Mouse (Mus musculus): ENCODE measurements around the gene Itga1. TPM values are rescaled to one million over a fixed set of nuclear protein-coding genes. Genes with fewer than 3 reads are reported as not detected.

Gene Itga1
- polyA plus RNA-seq, 1 experiment = 4.5 TPM

DNA sequence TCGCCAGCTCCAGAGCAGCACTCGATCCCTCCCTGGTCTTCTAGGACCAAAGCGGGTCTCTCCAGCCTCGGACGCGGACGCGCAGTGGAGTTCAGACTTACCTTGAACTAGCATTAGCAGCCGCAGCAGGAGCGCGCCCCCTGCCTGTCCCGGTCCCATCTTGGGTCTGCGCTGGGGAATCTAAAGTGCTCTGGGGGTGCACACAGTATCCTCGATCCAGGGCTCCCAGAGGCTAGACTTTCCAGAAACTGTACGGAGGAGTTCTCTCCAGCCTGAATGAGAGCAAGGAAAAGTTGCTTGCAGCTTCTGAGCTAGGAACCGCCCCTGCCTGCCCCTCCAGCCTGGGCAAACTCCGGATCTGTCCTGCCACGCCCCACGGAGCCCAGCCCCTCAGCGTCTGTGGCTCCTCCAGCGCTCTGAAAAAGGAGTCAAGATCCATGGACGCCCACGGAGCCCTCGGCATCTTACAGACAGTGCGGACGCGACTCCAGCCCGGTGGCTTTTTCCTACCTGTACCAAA, 169.9 kb downstream of the Itga1 start, which contains the start of gene Itga2:
Itga2 (minus strand) TSS at position 326 of the 520 bp plus-strand sequence.
- Histone ChIP-seq H3K4me3 (ENCODE audit: extremely low read depth, insufficient read depth, insufficient read length) (peak within 1 kb of the TSS; percentile 52), H3K27me3 (ENCODE audit: control insufficient read depth, insufficient read depth, low read length) (no peaks in the 10 kb centered on the region), H3K27ac (ENCODE audit: insufficient read depth, low read length) (no peak within 1 kb of the TSS), H3K4me1 (ENCODE audit: control insufficient read depth, insufficient read depth, insufficient read length) (no peaks in the 10 kb centered on the region), H3K36me3 (ENCODE audit: control insufficient read depth, insufficient read depth, low read length) (no peaks in the 10 kb centered on the region)
- peak; percentile 33 to 64 for DNase-seq (ENCODE audit: low read depth in 1 of 2, low spot score in 2 of 2)
- TF ChIP-seq CTCF (IDR thresholded peaks at IDR 0.05; ENCODE audit: extremely low read depth, insufficient read depth, insufficient read length, insufficient replicate concordance) (peak; percentile 55; the same call in 1 of the 2 replicates), POLR2A (IDR thresholded peaks at IDR 0.05; ENCODE audit: low read depth, low read length) (no peak)
- 2% methylated on average over 28 of the region's 28 CpGs for WGBS

DNA sequence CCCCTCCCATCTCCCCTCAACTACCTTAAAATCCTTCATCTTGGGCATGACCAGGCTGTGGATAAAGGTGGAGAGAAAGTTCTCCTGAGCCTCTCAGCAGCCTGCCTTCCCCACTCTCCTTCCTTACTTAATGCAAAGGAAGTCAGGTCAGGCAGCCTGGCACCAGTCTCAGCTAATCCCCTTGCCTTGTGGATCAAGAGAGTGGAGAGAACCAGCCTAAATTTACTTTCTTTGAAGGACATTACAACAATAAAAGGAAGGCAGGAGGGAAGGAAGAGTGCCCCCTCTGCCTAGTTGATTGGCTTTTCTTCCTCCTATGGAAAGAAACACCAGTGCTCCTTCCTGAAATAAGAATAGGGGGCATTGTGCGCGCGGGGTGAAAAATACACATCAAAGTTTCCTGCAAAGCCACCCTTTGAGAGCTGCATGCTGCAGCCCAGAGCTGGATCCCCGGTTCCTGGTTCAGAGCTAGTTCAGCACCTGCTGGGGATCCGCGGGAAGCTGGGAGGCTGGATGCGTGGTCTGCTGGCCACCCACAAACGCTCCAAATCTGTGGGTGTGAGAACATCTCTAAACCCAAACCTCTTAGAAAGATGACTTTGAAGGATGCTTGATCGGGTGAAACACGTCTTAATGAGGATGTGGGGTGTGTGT, 170.6 kb downstream of the Itga1 start:
- DNase-seq (ENCODE audit: low read depth in 1 of 2, low spot score in 2 of 2) = no peak
- TF ChIP-seq POLR2A (IDR thresholded peaks at IDR 0.05; ENCODE audit: low read depth, low read length) (no peak), CTCF (IDR thresholded peaks at IDR 0.05; ENCODE audit: extremely low read depth, insufficient read depth, insufficient read length, insufficient replicate concordance) (no peak)
- Histone ChIP-seq H3K4me3 (ENCODE audit: extremely low read depth, insufficient read depth, insufficient read length) (peak overlapping the region; percentile 52), H3K27me3 (ENCODE audit: control insufficient read depth, insufficient read depth, low read length) (no peaks in the 10 kb centered on the region), H3K36me3 (ENCODE audit: control insufficient read depth, insufficient read depth, low read length) (no peaks in the 10 kb centered on the region), H3K4me1 (ENCODE audit: control insufficient read depth, insufficient read depth, insufficient read length) (no peaks in the 10 kb centered on the region), H3K27ac (ENCODE audit: insufficient read depth, low read length) (no peak overlapping the region)
- WGBS = 3% methylated on average over 10 of the region's 10 CpGs

DNA sequence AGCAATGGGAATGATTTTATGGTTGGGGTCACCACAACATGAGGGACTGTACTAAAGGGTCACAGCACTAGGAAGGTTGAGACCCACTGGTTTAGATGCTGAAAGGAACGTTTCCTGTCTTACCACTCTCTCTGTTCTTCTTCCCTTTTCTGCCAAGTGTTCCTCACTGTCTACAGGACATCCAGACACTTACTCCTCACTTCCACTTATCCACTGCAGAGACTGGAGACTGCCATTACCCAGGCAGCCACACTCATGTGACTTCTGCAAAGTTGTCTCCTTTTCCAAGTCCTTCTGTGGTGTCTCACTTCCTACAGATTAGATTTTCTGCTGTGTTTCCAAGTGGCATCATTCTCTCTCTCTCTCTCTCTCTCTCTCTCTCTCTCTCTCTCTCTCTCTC, 177.0 kb downstream of the Itga1 start:
- 31% methylated on average over 1 of the region's 1 CpGs for WGBS
- Histone ChIP-seq H3K4me1 (ENCODE audit: control insufficient read depth, insufficient read depth, insufficient read length) (no peaks in the 10 kb centered on the region), H3K36me3 (ENCODE audit: control insufficient read depth, insufficient read depth, low read length) (no peaks in the 10 kb centered on the region), H3K27me3 (ENCODE audit: control insufficient read depth, insufficient read depth, low read length) (no peaks in the 10 kb centered on the region), H3K27ac (ENCODE audit: insufficient read depth, low read length) (no peak overlapping the region), H3K4me3 (ENCODE audit: extremely low read depth, insufficient read depth, insufficient read length) (no peak overlapping the region)
- no peak for TF ChIP-seq POLR2A (IDR thresholded peaks at IDR 0.05; ENCODE audit: low read depth, low read length)
- no peak for TF ChIP-seq CTCF (IDR thresholded peaks at IDR 0.05; ENCODE audit: extremely low read depth, insufficient read depth, insufficient read length, insufficient replicate concordance)
- DNase-seq (ENCODE audit: low read depth in 1 of 2, low spot score in 2 of 2) = no peak

DNA sequence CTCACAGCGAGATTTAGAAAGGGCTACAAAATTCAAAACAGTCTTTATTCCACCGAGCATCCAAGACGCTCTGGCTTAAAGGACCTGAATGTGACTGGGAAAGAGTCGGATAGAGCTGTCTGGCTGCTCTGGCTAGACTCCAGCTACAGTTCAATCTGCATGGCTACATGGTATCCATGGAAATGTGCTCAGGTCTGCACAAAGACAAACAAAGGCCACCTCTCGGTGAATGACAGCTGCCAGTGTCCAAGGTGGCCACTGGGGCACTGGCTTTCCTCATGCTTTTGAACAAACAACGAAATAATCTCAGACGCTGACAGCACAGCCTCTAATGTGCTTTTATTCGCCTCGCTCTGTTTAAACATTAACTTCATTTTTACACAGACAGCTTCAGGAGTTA, 178.4 kb downstream of the Itga1 start:
- WGBS = 90% methylated on average over 9 of the region's 9 CpGs

DNA sequence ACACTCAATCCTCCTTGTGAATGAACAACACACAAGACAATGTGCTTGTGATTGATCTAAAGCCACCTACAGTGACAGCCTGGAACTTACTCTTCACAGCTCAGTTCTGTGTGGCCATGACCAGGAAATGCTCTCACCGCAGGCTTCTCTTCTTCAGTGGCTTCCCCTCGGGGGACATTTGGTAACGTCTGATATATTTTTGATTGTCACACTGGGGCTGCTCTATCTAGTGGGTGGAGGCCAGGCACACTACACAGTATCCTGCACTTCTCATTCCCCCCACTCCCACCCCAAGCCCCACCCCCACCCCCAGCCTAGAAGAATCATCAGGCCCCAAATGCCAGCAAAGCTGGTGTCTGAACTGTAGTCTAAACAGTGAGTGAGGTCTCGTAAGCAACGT, 186.0 kb downstream of the Itga1 start:
- 20% methylated on average over 5 of the region's 5 CpGs for WGBS
- peaks cover 3% of the 10 kb centered on the region for H3K4me1 ChIP-seq (ENCODE audit: control insufficient read depth, insufficient read depth, insufficient read length)
- TF ChIP-seq POLR2A (IDR thresholded peaks at IDR 0.05; ENCODE audit: low read depth, low read length) (no peak), CTCF (IDR thresholded peaks at IDR 0.05; ENCODE audit: extremely low read depth, insufficient read depth, insufficient read length, insufficient replicate concordance) (no peak)
- no peak overlapping the region for H3K4me3 ChIP-seq (ENCODE audit: extremely low read depth, insufficient read depth, insufficient read length)
- H3K27ac ChIP-seq (ENCODE audit: insufficient read depth, low read length) = no peak overlapping the region
- H3K27me3 ChIP-seq (ENCODE audit: control insufficient read depth, insufficient read depth, low read length) = no peaks in the 10 kb centered on the region
- peak; percentile 13 to 29 for DNase-seq (ENCODE audit: low read depth in 1 of 2, low spot score in 2 of 2)
- no peaks in the 10 kb centered on the region for H3K36me3 ChIP-seq (ENCODE audit: control insufficient read depth, insufficient read depth, low read length)

More for the DNA sequence above, 178.4 kb downstream of the Itga1 start:
- no peaks in the 10 kb centered on the region for H3K36me3 ChIP-seq (ENCODE audit: control insufficient read depth, insufficient read depth, low read length)
- H3K27ac ChIP-seq (ENCODE audit: insufficient read depth, low read length) = no peak overlapping the region
- no peaks in the 10 kb centered on the region for H3K4me1 ChIP-seq (ENCODE audit: control insufficient read depth, insufficient read depth, insufficient read length)
- no peak for DNase-seq (ENCODE audit: low read depth in 1 of 2, low spot score in 2 of 2)
- TF ChIP-seq POLR2A (IDR thresholded peaks at IDR 0.05; ENCODE audit: low read depth, low read length) (no peak), CTCF (IDR thresholded peaks at IDR 0.05; ENCODE audit: extremely low read depth, insufficient read depth, insufficient read length, insufficient replicate concordance) (no peak)
- H3K27me3 ChIP-seq (ENCODE audit: control insufficient read depth, insufficient read depth, low read length) = no peaks in the 10 kb centered on the region
- H3K4me3 ChIP-seq (ENCODE audit: extremely low read depth, insufficient read depth, insufficient read length) = no peak overlapping the region

DNA sequence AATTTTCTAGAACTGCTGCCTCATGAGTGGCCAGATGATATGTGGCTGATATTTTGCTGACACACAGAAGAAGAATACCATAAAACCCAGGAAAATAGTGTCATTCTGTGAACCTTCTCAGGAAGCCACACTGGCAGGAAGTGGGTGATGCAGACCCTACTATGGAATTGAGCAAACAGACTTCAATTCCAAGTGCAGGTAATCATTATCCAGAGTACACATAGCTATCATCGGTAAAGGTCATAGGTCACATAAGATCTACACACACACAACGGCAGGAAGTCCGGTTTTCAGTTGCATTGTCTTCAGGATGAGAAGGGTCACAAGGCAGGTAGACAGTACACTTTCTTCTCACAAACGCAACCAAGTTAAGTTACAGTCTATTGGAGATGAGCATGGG, 186.8 kb downstream of the Itga1 start:
- Histone ChIP-seq H3K27me3 (ENCODE audit: control insufficient read depth, insufficient read depth, low read length) (no peaks in the 10 kb centered on the region), H3K36me3 (ENCODE audit: control insufficient read depth, insufficient read depth, low read length) (no peaks in the 10 kb centered on the region), H3K4me1 (ENCODE audit: control insufficient read depth, insufficient read depth, insufficient read length) (peaks cover 3% of the 10 kb centered on the region), H3K4me3 (ENCODE audit: extremely low read depth, insufficient read depth, insufficient read length) (no peak overlapping the region), H3K27ac (ENCODE audit: insufficient read depth, low read length) (no peak overlapping the region)
- WGBS = 69% methylated on average over 4 of the region's 4 CpGs
- no peak for DNase-seq (ENCODE audit: low read depth in 1 of 2, low spot score in 2 of 2)
- TF ChIP-seq POLR2A (IDR thresholded peaks at IDR 0.05; ENCODE audit: low read depth, low read length) = no peak
- TF ChIP-seq CTCF (IDR thresholded peaks at IDR 0.05; ENCODE audit: extremely low read depth, insufficient read depth, insufficient read length, insufficient replicate concordance) = no peak

DNA sequence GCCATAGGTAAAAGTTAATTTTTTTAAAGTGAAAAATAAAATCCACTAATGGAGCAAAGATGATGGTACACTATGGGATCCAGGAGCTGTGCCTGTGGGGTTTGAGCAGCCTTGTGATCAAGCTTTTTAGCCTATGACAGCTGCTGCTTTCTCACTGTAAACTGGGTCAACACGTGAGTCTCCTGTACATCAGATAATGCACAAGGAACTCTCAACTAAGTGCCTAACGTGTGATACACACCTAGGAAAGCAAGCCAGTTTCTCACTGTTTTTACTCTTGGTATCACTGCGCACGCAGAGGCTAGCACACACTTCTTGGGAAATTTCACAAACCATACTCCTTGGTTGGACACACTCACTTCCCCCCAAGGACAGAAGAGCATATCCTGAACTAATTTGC, 187.2 kb downstream of the Itga1 start:
- DNase-seq (ENCODE audit: low read depth in 1 of 2, low spot score in 2 of 2) = no peak
- no peaks in the 10 kb centered on the region for H3K27me3 ChIP-seq (ENCODE audit: control insufficient read depth, insufficient read depth, low read length)
- H3K27ac ChIP-seq (ENCODE audit: insufficient read depth, low read length) = no peak overlapping the region
- H3K36me3 ChIP-seq (ENCODE audit: control insufficient read depth, insufficient read depth, low read length) = no peaks in the 10 kb centered on the region
- peaks cover 3% of the 10 kb centered on the region for H3K4me1 ChIP-seq (ENCODE audit: control insufficient read depth, insufficient read depth, insufficient read length)
- no peak overlapping the region for H3K4me3 ChIP-seq (ENCODE audit: extremely low read depth, insufficient read depth, insufficient read length)
- TF ChIP-seq CTCF (IDR thresholded peaks at IDR 0.05; ENCODE audit: extremely low read depth, insufficient read depth, insufficient read length, insufficient replicate concordance) = no peak
- TF ChIP-seq POLR2A (IDR thresholded peaks at IDR 0.05; ENCODE audit: low read depth, low read length) = no peak
- WGBS = 49% methylated on average over 4 of the region's 4 CpGs

Data from spleen, adult 2 months (tissue).